Mouse (Mus musculus): ENCODE measurements around the gene Smyd3. TPM values are rescaled to one million over a fixed set of nuclear protein-coding genes. Genes with fewer than 3 reads are reported as not detected.
A peak's percentile ranks its signal among the peaks of the same experiment; 100 is the strongest.

The Smyd3 gene
- total RNA-seq, 2 experiments from 2014 or later = 5.6 to 6.0 TPM

- no peak for DNase-seq (ENCODE audit: low spot score)
- intact Hi-C loops (cut with DNase I) = no loop called here
These were observed 500.4 kb downstream of the Smyd3 start for GRCm38 (mm10) chr1:179017428-179017827.

- DNase-seq (ENCODE audit: low spot score) = no peak
- intact Hi-C loops (cut with DNase I) = no loop called here
These were observed 504.8 kb downstream of the Smyd3 start for GRCm38 (mm10) chr1:179013021-179013420.

- intact Hi-C loops (cut with DNase I) = no loop called here
- peak; percentile 62 for DNase-seq (ENCODE audit: low spot score)
These were observed 505.6 kb downstream of the Smyd3 start for GRCm38 (mm10) chr1:179012273-179012672.

GRCm38 (mm10) chr1:179010756-179011155 lies 507.1 kb downstream of the Smyd3 start:
- intact Hi-C loops (cut with DNase I) = no loop called here
- no peak for DNase-seq (ENCODE audit: low spot score)

- no peak for DNase-seq (ENCODE audit: low spot score)
- intact Hi-C loops (cut with DNase I) = no loop called here
These were observed 507.9 kb downstream of the Smyd3 start for GRCm38 (mm10) chr1:179009911-179010310.

- DNase-seq (ENCODE audit: low spot score) = no peak
- intact Hi-C loops (cut with DNase I) = no loop called here
These were observed 513.5 kb downstream of the Smyd3 start for GRCm38 (mm10) chr1:179004133-179004866.

- intact Hi-C loops (cut with DNase I) = no loop called here
- no peak for DNase-seq (ENCODE audit: low spot score)
These were observed 514.3 kb downstream of the Smyd3 start for GRCm38 (mm10) chr1:179003406-179004132.

- no peak for DNase-seq (ENCODE audit: low spot score)
- intact Hi-C loops (cut with DNase I) = no loop called here
These were observed 517.8 kb downstream of the Smyd3 start for GRCm38 (mm10) chr1:178999876-179000528.

GRCm38 (mm10) chr1:178997870-178998269 lies 520.0 kb downstream of the Smyd3 start:
- DNase-seq (ENCODE audit: low spot score) = no peak
- intact Hi-C loops (cut with DNase I) = no loop called here

- intact Hi-C loops (cut with DNase I) = no loop called here
- no peak for DNase-seq (ENCODE audit: low spot score)
These were observed 523.6 kb downstream of the Smyd3 start for GRCm38 (mm10) chr1:178994263-178994662.

- no peak for DNase-seq (ENCODE audit: low spot score)
- intact Hi-C loops (cut with DNase I) = no loop called here
These were observed 525.3 kb downstream of the Smyd3 start for GRCm38 (mm10) chr1:178992503-178992902.

GRCm38 (mm10) chr1:178991470-178991869 lies 526.4 kb downstream of the Smyd3 start:
- intact Hi-C loops (cut with DNase I) = no loop called here
- DNase-seq (ENCODE audit: low spot score) = no peak

- intact Hi-C loops (cut with DNase I) = no loop called here
- no peak for DNase-seq (ENCODE audit: low spot score)
These were observed 526.8 kb downstream of the Smyd3 start for GRCm38 (mm10) chr1:178991045-178991444.

- intact Hi-C loops (cut with DNase I) = no loop called here
These were observed 528.4 kb downstream of the Smyd3 start for GRCm38 (mm10) chr1:178989485-178989884.

GRCm38 (mm10) chr1:178988176-178988575 lies 529.7 kb downstream of the Smyd3 start:
- intact Hi-C loops (cut with DNase I) = no loop called here

More at GRCm38 (mm10) chr1:178989485-178989884, 528.4 kb downstream of the Smyd3 start:
- DNase-seq (ENCODE audit: low spot score) = no peak

GRCm38 (mm10) chr1:178981641-178982040 lies 536.2 kb downstream of the Smyd3 start:
- intact Hi-C loops (cut with DNase I) = no loop called here
- no peak for DNase-seq (ENCODE audit: low spot score)

More at GRCm38 (mm10) chr1:178988176-178988575, 529.7 kb downstream of the Smyd3 start:
- DNase-seq (ENCODE audit: low spot score) = no peak

GRCm38 (mm10) chr1:178980185-178980584 lies 537.7 kb downstream of the Smyd3 start:
- intact Hi-C loops (cut with DNase I) = no loop called here
- no peak for DNase-seq (ENCODE audit: low spot score)

- intact Hi-C loops (cut with DNase I) = no loop called here
- no peak for DNase-seq (ENCODE audit: low spot score)
These were observed 539.1 kb downstream of the Smyd3 start for GRCm38 (mm10) chr1:178978617-178979245.

GRCm38 (mm10) chr1:178972055-178972454 lies 545.8 kb downstream of the Smyd3 start:
- intact Hi-C loops (cut with DNase I) = no loop called here

GRCm38 (mm10) chr1:178961661-178962060 lies 556.2 kb downstream of the Smyd3 start:
- intact Hi-C loops (cut with DNase I) = loop anchor here (2.0 kb wide), 1 partner anchor 435 kb away; no protein-coding TSS in a partner anchor
- no peak for DNase-seq (ENCODE audit: low spot score)

More at GRCm38 (mm10) chr1:178972055-178972454, 545.8 kb downstream of the Smyd3 start:
- DNase-seq (ENCODE audit: low spot score) = no peak

All from heart, postnatal 25 days (tissue).